Mouse (Mus musculus): ENCODE results near the gene Mob3b.

GRCm38 (mm10) chr4:34991891-34992865 is 165.1 kb downstream of the Mob3b start:
- no peak for TF ChIP-seq POLR2A (IDR thresholded peaks at IDR 0.05; ENCODE audit: control insufficient read depth, extremely low read depth, insufficient read depth, low read length, poor library complexity)
- TF ChIP-seq CTCF (IDR thresholded peaks at IDR 0.05; ENCODE audit: borderline replicate concordance, control insufficient read depth, extremely low read depth, insufficient read depth, low read length, poor library complexity), result no peak
